Mouse (Mus musculus): ENCODE results near the gene Ucma.
"Not testable (repeated sequence)": the region's sequence is repeated elsewhere in the genome, so short reads cannot be mapped to it uniquely, and the experiment has no call there.

Gene Ucma

GRCm38 (mm10) chr2:4975807-4976206 is at the start of gene Ucma:
Ucma (plus strand) TSS chr2:4976122.
- no peak for DNase-seq (ENCODE audit: low spot score)

DNA sequence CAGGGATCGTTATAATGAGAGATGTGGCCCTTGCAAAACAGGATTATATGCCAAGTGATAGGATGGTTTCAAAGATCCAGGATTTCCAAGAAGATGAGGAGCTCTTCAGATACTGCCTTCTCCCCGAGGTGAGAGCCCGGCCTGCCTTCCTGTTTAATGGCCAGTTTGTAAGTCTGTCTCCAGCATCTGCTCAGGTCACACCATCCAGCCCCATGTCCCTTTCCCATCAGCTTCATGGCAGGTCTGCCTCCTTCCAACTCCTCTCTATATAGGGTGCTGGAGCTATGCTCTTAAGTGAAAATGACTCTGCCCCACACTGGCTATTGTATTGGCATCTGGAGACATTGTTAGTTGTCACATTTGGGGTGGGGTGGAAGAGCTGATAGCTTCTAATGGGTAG is 48.5 kb upstream of the Ucma start:
- no peak for DNase-seq (ENCODE audit: low spot score)

DNA sequence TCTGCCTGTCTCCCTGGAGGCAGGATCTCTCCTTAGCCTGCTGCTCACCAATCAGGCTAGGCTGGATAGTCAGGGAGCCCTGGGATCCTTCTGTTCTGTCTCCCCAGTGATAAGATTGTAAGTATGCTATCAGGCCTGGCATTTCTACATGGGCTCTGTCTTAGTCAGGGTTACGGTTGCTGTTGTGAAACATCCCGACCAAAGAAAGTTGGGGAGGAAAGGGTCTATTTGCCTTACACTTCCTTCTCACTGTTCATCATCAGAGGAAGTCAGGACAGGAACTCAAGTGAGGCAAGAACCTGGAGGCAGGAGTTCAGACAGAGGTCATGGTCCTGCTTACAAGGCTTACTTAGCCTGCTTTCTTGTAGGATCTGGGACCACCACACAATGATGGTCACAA is 46.7 kb upstream of the Ucma start:
- DNase-seq (ENCODE audit: low spot score): no peak

- no peak for DNase-seq (ENCODE audit: low spot score)
These were observed 41.4 kb upstream of the Ucma start for GRCm38 (mm10) chr2:4934516-4934915.

DNA sequence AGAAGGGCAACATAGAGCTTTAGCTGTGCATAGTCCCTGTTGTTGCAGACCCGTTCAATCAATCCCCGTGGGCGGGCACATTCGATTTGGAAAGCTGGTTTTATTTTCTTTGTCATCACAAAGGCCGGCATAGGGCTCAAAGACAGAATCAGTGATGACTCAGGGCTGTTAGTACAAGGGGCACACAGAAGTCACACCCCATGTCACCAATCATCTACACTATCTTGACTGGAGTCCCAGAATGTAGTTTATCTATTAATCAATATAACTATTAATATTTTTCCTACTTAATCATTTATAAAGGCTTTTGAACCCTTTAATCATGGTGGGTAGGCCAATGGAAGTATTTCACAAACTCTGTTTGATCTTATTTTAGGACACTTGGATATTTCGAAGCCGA is 38.0 kb upstream of the Ucma start:
- DNase-seq (ENCODE audit: low spot score): no peak

GRCm38 (mm10) chr2:4940861-4941260 is 35.1 kb upstream of the Ucma start:
- DNase-seq (ENCODE audit: low spot score): no peak

DNA sequence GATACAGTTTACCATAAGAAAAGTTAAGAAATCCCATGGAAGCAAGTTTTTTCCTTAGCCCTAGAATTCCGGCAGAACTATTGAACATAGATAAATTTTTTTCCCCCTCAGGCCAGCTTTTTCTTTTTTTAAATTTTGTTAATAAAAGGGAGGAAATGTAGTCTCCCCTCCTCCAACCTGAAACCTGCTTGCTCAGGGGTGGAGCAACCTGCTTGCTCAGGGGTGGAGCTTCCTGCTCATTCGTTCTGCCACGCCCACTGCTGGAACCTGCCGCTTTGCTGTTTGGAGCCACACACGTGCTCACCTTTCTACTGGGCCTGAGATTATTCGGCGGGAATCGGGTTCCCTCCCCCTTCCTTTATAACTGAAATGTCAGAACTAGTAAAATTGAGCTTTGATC is 26.2 kb upstream of the Ucma start:
- DNase-seq (ENCODE audit: low spot score): not testable (repeated sequence)

- DNase-seq (ENCODE audit: low spot score): no peak
These were observed 24.9 kb upstream of the Ucma start for GRCm38 (mm10) chr2:4950986-4951385.

DNA sequence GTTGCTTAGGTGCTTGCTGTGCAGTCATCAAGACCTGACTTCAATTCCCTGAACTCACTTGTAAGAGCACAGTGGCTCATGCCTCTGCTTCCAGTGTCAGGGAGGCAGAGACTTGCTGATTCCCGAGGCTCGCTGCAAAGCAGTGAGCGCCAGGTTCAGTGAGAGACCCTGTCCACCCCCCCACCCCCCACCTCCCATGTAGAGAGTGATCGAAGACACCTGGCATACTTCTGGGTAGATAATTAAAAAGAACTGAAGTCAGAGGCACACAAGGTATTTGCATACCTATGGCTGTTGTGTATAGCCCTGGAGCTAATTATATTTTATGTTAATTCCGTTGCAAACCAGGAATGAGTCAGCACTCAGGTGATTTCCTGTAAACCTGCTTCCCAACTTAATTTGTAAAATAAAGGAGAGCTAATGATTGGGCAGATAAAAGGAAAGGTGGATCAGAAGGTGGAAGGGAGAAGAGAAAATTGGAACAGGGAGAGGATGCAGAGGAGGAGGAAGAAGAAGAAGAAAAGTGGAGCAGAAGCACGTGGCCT is 21.6 kb upstream of the Ucma start:
- no peak for DNase-seq (ENCODE audit: low spot score)

DNA sequence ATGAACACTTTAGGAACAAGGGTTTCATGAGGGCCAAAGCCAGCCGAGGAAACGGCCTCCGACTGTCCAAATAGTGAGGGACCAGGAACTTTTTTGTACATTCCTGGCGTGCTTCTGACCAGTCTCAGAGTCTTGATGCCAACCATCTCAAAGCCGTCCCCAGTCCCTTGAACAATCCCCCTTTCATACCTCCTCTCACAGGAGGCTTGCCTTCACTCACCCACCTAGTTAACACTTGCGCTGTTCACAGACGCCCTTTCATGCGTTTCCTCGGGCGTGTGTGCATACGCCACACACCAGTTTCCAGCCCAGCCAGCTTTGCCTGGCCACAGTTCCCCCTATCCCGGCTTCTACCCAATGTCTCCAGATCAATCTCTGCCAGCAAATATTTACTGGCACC is 17.9 kb upstream of the Ucma start:
- no peak for DNase-seq (ENCODE audit: low spot score)

- DNase-seq (ENCODE audit: low spot score): no peak
These were observed 8.1 kb upstream of the Ucma start for GRCm38 (mm10) chr2:4967806-4968205.

- DNase-seq (ENCODE audit: low spot score): no peak
These were observed 6.8 kb upstream of the Ucma start for GRCm38 (mm10) chr2:4969083-4969482.

GRCm38 (mm10) chr2:4978091-4978490 is 2.2 kb downstream of the Ucma start:
- DNase-seq (ENCODE audit: low spot score): no peak

GRCm38 (mm10) chr2:4983987-4984386 is 8.1 kb downstream of the Ucma start:
- DNase-seq (ENCODE audit: low spot score): no peak

DNA sequence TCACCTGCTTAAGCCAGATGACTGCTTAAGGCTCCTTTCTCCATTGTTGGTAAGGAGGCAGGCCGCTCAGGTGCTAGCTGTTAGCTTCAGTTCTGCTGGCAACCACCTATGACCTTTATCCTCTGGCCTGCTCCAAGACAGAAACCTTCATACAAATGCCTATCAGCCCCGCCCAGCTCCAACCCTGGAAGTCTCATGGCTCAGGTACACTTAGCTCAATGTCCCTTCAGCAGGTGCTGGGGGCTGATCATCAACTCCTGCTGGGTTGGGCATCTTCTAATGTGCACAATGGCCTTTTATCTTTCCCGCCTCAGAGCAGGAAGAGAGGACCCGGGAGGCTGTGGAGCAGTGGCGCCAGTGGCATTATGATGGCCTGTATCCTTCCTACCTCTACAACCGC is 9.1 kb downstream of the Ucma start:
- peak; percentile 45 for DNase-seq (ENCODE audit: low spot score)

GRCm38 (mm10) chr2:4986798-4987197 is 10.9 kb downstream of the Ucma start:
- no peak for DNase-seq (ENCODE audit: low spot score)

DNA sequence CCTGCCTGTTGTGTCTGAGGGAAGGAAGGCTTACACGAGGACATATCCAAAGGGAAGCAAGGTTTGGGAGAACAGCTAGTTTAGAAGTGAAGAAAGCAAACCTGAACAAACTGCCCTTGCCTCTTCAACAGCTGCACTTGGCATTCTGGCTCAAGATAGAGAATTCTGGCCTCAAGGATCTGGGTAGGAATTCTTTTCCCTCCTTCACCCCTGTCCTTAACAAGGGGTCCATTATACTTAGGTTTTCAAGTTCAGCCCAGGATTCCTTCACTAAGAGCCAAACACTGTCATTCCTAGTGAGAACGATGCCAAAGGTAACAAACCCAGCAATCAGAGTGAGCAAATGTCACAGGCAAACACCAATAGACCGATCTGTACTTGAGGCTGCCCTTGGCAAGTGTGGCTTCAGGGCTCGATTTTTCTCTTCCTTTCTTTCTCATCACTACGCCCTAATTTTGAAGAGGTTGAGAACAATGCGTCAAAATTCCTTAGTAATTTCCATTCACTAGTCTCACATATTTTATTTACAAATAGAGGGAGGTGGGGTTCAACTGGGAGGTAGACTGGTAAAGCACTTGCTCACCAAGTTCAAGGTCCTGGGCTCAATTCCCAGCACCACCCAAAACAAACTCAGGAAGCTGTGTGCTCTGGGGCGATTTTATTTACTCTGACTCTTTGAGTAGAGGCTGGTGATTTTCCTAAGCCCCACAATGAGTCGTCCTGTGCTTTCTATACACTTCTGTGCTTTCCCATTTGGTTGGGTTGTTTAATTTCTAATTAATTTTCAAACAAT is 11.7 kb downstream of the Ucma start:
- DNase-seq (ENCODE audit: low spot score): no peak

- DNase-seq (ENCODE audit: low spot score): no peak
These were observed 13.0 kb downstream of the Ucma start for GRCm38 (mm10) chr2:4988826-4989424.

- no peak for DNase-seq (ENCODE audit: low spot score)
These were observed 17.7 kb downstream of the Ucma start for GRCm38 (mm10) chr2:4993584-4993983.

DNA sequence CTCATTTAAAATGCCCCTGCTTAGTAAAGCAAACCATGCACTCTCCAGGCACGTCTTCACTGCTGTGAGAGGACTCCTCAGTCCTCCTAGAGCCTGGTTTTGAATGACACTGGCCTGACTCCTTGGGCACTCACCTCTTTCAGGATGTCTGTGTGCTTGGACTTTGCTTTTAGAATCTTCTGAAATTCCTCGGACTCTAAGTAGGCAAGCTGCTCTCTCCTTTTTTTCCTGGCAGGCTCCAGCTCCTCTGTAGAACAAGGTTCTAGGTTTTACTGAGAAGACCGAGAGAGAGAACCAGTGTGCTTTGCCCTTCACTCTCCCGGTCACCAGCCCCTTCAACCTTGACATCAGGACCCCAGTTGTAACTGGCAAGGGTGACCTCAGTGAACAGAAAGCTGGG is 18.5 kb downstream of the Ucma start:
- DNase-seq (ENCODE audit: low spot score): no peak

DNA sequence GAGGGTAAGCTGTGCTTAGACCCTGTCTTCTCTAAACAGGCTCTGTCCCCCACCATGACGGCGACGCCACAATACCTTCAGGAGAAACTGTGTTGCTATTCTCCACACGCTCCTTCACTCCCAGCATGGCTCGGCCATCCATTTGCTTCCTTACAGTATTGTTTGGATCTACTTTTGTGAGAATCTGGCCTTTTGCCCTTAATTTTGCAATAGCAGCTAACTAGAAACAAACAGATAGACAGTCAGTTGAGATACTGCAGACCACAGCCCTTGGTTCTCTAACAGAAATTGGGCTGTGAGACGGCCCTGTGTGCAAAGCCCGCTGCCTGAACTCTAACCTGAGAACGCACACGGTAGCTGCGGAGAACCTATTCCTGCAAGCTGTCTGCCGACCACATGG is 19.7 kb downstream of the Ucma start:
- no peak for DNase-seq (ENCODE audit: low spot score)

GRCm38 (mm10) chr2:4996421-4996824 is 20.5 kb downstream of the Ucma start:
- peak; percentile 80 for DNase-seq (ENCODE audit: low spot score)

DNA sequence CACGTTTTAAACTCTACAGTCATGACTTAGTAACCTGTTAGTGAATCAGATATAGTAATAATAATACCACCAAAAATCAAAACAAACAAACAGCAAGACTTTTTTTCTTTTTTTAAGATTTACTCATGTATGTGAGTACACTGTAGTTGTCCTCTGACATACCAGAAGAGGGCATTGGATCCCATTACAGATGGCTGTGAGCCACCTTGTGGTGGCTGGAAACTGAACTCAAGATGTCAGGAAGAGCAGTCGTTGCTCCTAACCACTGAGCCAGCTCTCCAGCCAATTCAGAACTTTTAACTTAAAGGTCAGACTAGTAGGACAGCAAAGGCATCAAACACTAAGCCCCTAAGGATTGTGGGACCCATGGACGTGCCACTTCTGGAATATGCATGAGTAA is 23.0 kb downstream of the Ucma start:
- DNase-seq (ENCODE audit: low spot score): no peak

DNA sequence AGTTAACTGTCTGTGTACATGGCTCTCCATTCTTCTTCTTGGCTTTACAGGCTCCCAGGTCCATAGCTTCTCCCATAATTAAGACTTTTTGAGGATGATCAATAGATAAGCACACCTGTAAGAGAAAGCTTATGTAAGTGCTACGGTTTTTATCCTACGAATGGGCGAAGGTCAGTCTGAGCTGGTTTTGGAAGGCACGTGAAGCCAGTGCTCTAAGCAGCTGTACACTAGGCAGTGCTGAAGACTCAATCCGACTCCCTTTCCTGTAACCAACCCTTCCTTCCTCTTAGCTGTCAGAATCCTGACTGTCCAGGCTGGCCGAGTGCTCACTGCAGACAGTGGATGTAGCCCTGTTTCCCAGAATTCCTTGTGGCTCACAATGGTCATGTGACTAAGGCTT is 25.3 kb downstream of the Ucma start:
- DNase-seq (ENCODE audit: low spot score): no peak
